Mouse (Mus musculus) right cerebral cortex, postnatal 14 days (tissue): ENCODE results near the gene B4galt5.
A peak's percentile ranks its signal among the peaks of the same experiment; 100 is the strongest.

Experiments used
- DNase-seq: peaks from one replicate; pipeline ENCODE4 v3.0.0; 2022

B4galt5 gene

DNA sequence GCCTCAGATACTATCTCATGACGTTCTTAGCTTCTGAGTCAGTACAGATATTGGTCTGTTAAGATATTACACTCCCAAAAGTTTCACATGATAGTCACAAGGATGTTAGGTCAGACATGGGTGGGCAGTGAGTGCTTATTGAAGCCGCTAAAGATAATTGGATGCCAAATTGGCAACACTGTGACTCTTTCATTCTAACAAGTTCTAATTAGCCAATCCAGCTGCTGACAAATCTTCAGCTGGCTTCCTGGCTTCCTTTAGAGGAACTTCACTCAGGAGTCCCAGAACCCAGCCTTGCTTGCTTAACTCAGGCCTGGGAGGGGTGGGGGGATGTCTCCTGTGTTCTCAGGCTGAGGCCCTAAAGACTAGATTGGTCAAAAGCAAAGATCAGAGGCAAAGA lies 9.5 kb upstream of the B4galt5 start:
- DNase-seq, result no peak

DNA sequence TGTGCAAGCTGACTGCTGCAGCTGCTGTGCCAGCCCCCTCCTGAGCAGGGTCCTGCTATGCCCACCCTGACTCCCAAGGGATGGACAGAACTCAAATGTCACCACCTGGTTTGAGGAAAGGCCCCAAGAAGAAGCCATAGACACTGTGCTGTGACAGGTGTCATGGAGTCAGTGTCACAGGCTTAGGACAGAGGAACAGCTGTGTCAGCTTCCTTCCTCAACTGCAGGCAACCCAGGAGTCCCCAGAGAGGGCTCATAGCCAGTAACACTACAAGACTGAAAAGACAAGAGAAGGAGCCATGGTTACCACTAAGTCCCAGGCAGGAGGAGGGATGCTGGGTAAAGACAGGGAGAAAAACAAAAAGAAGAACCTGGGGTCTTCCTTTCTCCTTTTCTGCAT lies 7.9 kb upstream of the B4galt5 start:
- no peak for DNase-seq

DNA sequence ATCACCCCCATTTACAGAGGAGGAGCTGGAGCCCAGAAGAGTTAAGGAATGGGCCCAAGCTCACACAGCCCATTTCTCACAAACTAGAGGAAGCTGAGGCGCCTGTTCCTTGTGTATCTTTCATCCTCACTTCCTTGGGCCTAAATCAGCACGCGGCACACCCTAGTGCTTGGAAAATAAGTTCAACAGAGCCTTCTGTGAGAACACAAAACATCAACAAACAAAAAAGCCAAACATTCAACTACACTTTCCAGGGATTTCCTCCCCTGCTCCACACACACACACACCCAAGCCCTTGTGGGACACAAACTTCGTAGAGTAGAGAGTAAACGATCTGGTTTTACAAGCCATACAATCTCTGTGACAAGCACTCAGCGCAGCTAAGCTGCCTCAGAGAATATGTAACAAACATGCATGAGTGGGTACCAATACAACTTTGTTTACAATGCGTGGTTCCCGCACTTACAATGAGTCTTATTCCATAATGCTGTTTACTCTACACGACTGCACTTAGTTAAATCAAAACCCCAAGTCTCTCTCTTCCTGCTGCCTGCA lies 5.7 kb upstream of the B4galt5 start:
- DNase-seq, result no peak

DNA sequence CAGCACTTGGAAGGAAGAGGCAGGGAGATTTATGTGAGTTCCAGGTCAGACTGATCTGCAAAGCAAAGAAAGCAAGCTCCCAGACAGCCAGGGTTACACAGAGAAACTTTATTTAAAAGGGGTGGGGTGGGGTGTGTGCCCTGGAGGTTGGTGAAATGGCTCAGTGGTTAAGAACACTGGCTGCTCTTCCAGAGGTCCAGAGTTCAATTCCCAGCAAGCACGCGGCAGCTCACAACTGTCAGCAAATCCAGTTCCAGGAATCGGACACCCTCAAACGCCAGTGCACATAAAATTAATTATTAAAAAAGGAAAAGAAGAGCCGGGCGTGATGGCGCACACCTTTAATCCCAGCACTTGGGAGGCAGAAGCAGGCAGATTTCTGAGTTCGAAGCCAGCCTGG lies 5.1 kb upstream of the B4galt5 start:
- no peak for DNase-seq

DNA sequence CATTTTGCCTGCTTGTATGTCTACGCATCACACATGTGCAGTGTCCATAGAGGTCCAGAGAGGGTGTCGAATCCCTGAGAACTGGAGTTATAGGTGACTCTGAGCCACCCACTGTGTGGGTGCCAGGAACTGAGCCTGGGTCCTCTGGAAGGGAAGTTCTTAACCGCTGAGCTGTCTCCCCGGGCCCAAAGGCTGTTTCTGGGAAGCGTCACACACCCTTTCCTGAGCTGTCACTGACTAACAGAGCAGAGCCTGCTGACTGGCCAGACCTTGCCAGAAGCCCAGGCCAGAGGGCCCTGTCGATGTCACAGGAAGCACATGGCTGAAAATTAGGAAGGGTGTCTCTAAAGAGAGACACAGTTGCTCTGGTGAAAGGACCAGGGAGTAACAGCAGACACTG lies 3.5 kb upstream of the B4galt5 start:
- DNase-seq, result no peak

DNA sequence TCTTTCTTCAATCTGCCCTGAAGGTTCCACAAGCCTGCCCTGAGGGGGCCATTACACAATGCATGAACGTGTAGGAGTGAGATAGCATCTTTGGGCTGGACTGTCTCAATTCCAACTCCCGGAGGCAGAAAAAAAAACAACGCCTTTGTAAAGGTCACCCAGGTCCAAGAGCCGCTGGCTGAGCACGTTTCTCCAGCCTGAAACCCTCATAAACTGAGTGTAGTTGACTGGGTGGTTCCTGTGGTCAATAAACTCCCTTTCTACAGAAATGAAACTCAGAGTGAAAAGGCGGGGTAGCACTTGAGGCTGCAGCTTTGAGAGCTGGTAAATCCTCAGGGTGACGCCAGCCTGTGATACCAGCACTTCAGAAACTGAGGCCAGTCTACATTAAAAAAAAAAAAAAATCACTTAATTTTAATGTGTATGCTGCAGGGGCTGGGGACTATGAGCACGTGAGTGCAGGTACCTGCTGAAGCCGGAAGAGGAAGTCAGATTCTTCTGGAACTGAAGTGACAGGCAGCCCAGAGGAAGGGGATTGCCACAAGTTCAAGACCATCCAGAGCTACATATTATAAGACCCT lies 2.5 kb upstream of the B4galt5 start:
- no peak for DNase-seq

DNA sequence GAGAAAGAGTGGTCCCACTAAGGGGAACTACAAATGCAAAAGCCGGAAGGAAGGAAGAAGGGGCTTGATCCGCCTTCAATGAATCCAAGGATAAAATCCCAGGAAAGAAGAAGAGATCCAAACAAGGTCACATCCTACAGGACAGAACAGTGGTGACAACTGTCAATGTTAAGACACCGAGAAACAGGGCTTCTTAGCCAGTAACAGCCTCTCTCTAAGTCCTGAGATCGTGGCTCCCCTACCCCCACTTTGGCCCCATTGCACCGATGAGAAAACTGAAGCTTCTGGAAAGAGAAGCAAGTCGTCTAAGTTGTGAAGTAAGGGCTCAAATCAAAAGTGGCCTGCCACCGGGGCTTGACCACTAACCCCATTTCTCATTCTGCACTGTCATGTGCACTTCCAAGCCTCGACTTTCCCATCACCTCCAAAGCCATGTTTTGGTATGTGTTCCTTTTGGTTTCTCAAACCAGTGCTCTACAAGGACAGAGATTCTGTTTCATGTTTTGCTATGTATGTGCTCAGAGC lies 1.2 kb upstream of the B4galt5 start:
- no peak for DNase-seq

DNA sequence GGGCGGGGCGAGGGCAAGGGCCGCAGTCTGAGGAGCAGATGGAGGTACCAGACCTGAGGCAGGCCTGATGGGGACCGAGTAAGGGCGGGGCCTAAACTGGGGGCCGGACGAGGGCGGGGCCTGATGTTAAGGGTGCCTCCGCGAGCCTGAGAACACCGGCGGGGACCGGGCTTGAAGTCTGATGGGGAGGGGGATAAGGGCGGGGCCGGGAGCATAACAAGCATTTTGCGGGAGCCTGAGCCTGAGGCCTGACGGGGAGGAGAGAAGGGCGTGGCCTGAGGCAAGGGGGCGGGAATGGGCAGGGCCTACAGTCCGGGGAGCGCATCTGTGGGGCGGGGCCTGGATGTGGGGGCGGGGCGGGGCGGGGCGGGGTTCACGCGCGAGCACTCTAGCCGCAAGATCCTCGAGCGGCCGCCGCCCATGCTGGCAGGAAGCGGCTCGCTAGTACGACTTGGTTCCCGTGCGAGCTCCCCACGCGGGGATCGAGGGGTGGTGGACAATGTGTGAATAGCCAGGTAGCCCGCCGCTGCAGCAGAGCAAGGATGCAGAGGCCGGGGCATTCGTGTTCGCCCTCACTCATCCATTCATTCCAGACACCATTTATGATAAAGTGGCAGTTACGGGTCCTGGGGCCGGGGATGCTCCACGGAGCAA lies 427 bp upstream of the B4galt5 start:
- peak; percentile 90 for DNase-seq

DNA sequence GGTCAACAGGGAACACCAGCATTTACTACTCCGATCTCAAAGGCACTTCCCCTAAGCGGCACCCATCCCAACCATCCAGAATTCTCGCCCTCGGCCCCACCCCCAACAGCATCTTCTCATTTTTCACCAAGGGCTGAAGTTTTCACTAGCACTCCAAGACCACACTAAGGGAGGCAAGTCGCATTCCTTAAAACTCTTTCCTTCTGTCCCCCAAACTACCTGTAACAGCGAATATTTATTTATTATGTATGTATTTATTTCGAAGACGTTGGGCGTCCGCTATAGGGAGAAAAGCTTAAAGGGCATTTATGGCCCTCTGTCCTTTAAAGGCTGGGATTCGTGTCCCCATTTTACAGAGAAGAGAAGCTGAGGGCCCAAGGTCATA lies 1.0 kb downstream of the B4galt5 start:
- DNase-seq, result peak; percentile 39

DNA sequence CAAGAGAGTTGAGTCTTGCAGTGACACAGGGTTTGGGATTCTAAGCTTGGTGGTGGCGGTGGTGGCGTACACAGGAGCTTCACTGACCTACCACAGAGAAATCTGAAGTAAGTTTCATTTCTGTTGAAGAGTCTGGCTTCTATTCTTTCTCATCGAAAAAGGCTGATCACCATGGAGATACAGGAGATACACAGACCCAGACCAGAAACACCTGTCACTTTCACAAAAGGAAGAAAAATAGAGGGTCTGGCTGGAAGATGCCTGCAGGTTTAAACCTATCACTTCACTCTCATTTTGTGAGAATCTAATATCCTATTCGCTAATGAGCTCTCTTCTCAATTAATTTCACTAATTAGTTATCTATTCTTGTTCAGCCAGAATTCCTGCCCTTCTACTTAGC lies 1.6 kb downstream of the B4galt5 start:
- DNase-seq, result no peak

DNA sequence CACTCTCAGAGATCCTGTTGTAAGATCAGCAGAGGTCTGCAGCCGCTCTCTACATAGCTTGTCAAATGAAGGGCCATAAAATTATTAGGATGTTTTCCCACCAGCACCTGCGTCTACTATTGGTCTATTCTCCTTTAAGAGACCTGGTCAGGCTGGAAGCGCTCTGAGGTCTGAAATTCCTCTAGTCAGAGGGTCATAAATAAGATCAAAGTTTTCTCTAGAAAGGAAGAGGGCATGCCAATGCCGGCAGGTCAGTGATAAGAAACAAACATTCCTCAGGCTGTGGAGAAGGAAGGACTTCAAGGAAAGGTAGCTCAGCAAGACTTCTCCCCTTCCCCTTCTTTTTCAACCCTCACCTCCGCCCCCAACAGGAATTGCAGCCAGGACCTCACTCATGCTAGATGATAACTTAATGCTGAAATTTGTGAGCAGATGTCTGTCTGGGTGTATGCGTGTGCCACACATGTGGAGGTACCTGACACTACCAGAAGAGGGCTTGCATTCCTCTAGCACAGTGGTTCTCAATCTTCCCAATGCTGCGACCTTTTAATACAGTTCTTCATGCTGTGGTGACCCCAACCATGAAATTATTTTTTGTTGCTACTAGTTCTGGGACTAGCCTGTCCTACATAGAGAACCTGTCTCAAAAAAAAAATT lies 3.3 kb downstream of the B4galt5 start:
- no peak for DNase-seq

DNA sequence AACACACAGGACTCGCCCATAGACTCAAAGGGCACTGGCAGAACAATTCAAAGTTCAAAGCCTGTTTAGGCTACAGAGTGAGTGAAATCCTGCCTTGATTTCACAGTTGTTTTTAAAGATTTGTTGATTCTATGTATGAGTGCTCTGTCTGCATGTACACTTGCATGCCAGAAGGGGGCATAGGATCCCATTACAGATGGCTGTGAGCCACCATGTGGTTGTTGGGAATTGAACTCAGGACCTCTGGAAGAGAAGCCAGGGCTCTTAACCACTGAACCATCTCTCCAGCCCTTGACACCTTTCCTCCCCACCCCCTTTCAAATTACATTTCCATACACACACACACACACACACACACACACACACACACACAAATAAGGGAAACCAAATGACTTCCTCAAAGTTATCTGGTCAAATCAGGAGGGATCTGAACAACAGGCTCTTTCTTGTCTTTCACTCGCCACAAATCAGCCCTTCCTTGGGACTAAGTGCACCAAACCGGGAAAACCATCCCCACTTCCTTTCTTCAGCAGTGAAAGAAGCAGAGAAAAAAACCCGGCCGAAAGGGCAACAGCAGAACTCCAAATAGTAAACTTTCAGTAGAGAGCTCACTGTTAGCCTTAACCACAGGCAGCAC lies 4.0 kb downstream of the B4galt5 start:
- no peak for DNase-seq

DNA sequence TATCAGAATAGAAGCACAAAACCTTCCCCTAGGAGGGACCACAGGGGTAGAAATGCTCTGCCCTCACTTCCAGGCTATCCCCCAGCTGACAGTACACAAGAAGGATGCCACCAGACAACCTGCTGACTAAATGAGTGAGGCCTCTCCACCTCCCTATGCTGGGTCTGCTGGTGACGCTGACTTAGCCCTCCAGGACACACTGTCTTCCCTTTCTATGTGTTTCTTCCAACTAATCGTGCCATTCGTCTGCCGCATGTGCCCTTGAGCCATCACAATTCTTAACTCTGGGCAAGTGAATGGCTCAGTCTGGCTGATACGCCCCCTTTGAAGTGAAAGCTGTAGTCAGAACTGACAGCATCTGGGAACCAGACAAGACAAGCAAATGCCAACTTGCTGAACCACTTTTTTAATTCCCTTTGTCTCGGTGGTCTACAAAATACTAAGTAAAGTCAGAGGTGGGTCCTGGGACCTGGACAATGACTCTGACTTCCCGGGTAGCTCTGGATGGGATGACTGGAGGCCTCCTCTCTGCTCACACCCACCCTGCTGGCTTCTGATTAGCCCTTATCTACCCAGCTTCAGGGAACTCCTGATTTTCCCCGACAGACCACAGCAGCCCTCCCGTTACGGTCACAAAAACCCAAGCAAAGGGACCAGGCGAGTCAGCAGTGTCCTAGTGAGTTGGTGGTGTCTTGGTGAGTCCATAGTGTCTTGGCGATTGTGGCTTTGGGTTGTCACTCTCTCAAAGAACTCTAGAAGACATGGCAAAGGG lies 5.4 kb downstream of the B4galt5 start:
- DNase-seq, result no peak

DNA sequence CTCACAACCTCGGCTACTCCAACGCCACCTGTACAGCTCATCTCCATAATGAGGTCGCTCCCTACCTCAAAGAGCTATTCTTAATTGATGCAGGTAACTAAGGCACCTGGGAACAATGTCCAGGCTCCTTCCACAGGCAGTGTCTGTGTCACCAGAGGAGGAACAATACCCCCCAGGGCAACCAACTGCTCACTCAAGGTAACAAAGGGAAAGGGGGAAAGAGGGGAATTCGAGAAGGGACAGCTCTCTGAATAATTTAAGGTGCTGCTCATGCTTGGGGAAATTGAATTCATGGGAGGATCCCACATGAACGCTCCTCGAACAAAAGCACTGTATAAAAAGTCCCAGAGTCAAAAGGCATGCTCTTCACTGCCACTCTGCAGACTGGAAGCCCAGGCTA lies 6.1 kb downstream of the B4galt5 start:
- no peak for DNase-seq

DNA sequence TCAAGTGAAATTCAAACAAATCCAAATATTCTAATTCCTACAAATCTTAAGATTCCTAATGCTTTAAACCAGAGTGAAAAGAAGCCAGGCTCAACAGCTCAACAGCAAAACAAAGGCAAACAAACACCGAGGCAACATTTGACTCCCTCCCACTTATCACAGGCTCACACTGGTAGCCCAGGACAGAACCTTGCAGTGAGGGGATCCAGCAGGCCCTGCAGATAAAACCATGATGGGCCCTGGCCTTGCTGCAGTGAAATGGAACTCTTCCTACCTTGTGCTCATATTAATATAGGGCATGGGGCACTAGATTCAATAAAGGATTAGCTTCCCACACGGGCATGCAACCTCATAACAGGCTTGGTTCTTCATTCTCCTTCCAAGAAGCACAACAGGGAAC lies 11.4 kb downstream of the B4galt5 start:
- no peak for DNase-seq

DNA sequence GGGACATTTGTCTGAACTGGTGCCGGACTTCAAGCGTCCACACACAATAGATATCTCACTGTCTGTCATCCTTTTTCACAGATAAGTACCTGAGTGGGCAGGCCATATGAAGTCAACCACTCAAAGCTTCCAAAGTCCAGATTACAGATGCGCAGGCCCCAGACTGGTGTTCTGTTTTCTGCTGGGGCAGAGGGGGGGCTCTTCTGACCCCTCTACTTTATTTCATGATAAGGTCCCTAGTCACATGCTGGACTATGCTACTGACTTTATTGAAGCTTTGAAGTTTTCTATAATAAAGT lies 11.8 kb downstream of the B4galt5 start:
- DNase-seq, result no peak

DNA sequence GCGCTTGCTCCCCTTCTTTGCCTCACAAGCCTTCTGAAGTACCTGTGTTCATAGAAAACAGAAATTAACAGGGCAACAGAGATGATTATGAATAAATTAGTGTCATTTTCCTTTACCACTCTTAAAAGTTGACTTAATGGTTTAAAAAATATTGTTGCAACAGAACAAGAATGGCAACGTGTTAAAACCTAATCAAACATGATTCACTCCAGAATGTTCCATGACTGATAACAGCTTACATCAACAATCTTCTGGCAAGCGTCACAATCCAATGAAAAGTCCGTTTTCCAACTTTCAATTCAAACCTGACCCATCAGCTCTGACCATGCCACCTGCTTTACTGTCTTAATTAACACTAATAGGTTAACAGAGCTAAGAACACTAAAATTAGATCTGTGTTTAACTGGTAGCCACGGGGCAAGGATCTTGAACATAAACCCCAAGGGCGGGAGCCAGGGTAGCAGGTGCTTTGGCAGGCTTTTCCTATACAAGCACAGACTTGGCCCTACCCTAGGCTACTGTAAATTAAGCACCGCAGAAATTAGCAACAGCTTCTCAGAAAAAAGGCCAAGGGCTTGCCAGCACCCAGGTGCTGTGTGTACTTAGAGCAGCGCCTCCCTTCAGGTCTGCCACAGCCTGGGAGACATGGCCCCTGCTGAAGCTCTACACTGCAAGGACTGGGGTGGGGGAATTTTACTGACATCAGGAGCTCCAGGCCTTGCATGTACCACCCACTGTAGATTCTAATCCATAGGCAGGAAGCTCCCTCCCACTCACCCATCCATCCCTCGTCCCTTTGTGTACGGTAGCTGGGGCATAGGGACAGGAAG lies 12.4 kb downstream of the B4galt5 start:
- no peak for DNase-seq

DNA sequence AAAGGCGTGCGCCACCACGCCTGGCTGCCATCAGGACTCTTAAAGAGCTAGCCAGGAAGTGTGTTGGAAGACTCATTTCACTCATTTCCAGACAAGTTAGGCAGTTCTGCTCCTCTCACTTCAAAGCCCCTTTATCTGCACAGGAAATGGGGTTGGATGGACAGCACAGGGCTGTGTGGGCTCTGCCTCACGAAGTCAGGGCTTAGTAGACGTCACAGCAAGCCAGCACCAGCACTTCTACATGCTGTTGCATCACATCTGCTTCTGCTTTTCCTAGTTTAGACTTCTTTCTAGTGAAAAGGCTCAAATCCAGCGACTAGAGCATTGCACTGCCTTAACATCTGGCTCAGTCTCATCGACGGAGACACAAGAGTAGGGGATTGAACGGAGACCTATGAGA lies 13.9 kb downstream of the B4galt5 start:
- DNase-seq, result no peak

DNA sequence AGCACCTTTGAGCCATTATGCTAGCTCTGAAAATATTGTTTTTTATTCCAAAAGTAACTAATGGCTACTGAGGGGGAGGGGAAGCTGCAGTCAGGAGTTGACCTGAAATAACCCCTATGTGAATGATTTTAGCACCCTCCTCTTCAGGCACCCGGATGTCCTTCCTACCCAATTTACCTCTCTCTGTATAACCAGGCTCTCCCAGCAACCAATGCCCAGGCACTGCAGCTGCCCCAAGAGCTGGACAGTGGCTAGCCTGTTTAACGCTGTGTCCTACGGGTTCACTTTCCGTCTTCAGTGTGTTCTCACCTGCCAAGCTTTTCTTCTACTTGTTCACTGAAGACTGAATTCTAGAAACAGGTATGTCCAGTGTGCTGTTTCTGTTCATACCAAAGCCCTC lies 14.7 kb downstream of the B4galt5 start:
- DNase-seq, result no peak

DNA sequence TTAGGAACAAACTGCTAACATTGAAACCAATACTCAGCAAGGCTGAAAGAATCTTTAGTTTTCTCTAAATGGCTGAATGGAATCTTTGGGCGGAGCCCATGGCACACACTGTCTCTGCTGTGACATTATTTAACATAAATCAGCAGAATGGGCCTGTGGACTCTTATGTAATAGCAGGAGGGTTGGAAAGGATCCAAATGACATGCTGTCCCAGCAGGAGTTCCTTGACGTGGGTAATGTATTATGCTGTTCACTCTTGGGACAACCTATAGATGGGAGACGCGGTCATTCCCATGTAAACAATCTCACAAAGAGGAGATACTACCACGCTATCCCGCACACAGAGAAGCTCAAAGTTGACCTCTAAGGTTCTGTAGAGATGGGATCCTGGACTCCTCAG lies 15.5 kb downstream of the B4galt5 start:
- no peak for DNase-seq

DNA sequence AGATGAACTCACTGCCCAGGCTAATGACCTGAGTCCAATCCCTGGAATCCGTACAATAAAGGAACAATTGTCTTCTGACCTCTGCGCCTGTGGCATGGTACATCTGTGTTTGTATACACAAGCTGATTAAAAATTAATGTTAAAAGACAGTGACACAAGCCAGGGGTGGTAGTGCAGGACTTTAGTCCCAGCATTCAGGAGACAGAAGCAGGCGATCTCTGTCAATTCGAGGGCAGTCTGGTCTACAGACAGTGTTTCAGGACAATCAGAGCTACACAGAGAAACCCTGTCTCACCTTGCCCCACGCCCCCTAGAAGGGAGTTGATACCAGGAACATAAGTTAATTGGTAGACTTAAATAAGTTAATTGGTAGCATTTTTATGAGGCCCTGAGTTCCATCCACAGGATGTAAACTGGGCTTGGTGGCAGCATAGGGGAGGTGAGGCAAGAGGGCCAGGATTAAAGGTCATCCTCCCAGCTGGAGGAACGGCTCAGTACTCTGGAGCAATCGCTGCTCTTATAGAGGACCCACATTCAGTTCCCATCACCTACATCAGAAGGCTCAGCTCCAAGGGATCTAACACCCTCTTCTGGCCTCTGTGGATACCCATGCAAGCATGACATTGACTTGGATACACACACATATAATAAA lies 16.5 kb downstream of the B4galt5 start:
- no peak for DNase-seq
